Mouse (Mus musculus): ENCODE results near the gene Aqp2.
A peak's percentile ranks its signal among the peaks of the same experiment; 100 is the strongest.

DNA sequence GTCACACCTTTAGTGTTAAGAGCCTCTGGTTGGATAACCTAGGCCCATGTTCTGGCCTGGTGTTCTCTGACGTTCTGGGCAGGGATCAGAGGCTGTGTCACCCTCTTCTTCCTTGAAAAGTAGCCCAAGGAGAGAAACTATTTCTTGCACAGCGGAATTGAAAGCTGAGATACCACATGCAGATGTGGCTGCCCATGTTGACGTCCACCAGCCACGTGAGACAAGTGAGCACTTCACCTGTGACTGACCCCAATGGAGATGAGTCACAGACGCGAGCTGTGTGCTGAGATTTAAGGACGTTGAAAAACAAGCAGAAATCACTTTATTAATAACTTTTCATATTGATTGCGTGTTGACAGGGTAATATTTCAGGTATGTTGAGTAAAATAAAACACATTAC is 39.0 kb upstream of the Aqp2 start:
- TF ChIP-seq CTCF (IDR thresholded peaks at IDR 0.05) (no peak), EP300 (IDR thresholded peaks at IDR 0.05) (peak; percentile 59)

Measured in lung, postnatal 0 days (tissue).